Mouse (Mus musculus) spleen, postnatal 14 days (tissue): Measurements from ENCODE around the gene Kcnk10.

Experiments
- DNase-seq, 2 experiments: peaks; one replicate each; pipeline ENCODE4 v3.0.0; 2021 to 2022; ENCODE audit warnings: low spot score in 2 of 2

Gene Kcnk10

DNA sequence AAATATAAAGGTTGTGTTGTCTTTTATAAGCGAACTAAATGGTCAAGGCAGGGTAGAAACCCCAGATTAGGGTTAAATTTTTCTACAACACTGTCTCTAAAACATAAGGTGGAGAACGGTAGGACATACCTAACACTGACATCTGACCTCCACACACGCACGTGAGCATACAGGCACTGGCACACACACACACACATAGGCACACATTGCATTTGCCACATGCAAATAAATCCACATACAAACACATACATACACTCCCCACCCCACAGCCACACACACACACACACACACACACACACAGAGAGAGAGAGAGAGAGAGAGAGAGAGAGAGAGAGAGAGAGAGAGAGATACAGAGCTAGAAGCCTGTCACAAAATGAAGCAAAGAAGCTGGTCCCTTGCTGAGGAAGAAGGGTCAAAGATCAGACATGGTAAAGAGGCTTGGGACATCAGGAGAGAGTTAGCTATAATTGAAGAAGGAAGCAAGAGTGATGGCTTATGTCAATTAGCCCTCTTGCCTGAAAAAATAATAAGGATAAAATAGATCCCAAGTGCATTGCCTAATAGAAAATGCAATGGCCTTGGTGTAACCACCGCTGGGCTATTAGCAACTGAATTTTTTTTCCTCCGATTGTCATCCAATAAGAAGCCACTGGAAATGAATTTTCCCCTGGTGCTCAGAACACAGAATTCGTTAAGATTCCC is 58.1 kb downstream of the Kcnk10 start:
- DNase-seq, result no peak

DNA sequence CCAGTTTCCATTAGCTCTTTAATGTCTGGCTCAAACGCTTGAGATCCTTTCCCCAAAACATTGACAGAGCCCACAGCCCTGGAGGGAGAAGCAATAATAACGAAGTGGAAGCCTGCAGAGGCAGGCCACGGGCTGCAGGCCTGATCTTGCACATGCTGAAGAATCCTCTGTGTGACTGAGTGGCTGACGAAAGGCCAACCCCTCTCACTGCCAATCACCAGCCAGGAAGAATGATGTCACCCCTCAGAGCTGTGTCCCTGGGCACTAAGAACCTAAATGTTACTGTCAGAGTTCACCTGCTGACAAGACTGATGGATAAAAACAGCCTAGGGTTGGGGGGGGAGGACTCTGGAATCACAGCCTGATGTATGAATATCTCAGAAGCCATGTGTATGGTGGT is 72.5 kb downstream of the Kcnk10 start:
- no peak for DNase-seq

DNA sequence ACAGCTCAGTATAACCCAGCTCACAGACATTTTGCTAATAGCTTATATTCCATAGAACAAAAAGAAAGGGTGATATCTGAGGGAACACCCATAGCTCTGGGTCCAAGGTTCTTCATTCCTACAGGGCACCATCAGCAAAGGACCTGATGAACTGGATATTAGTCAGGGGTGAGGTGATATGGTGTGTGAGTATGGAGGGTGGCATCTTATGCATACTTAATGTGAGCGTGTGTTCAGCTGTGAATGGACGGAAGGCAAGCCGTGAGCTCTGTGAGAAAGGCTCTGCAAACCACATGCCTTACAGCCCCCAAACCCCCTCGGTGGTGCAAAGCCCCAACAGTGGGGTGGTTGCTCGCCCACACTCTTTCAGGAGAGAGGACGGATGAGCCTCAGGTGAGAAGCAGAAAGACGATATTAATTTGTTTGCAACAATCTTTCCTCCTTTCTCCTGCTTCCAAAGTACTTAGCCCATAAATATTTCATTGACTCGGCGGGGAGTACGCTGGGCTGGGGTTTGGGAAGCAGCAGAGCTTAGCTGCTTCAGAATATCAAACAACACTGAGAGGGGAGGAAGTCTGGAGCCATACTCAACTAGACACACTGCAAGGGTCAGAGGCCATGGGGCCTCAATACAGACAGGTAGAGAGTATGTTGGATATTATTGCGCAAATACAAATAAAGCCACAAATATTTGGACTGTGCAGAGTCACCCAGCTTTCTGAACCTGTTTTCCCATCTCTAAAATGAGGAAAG is 76.4 kb downstream of the Kcnk10 start:
- no peak for DNase-seq

DNA sequence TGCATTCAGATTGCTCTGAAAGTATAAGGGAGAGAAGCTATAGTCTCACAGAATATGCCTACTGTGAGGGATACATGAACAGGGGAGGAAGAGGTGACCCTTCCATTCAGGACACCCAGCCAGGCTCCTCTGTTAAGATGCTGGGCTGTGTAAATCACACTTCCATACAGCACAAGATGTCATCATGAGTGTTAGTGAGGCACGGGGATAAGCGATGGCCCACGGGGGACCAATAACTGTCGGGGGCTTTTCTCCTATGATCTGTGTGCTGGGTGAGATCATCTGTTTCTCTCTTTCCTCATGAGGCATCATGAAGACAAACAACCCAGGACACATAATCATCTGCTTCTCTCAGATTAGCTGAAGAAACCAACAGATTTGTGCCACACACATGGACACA is 77.1 kb downstream of the Kcnk10 start:
- no peak for DNase-seq

DNA sequence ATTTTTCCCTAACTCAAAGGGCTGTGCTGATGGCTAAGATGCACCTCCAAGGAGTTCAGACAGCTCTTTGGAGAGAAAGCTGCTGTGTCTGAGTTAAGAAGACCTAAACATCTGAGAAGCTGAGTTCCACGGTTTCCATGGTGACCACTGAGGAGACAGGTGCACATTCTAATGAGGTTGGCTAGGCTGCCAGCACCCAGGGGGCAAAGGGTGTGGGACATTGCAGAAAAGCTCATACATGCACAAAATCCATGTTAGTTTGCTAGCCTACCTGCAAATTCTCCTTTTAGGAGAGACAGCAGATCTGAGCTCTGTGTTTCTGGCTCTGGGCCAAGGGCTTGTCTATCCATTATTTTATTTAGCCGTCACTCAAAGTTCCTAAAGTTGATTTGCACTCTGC is 96.7 kb downstream of the Kcnk10 start:
- no peak for DNase-seq

DNA sequence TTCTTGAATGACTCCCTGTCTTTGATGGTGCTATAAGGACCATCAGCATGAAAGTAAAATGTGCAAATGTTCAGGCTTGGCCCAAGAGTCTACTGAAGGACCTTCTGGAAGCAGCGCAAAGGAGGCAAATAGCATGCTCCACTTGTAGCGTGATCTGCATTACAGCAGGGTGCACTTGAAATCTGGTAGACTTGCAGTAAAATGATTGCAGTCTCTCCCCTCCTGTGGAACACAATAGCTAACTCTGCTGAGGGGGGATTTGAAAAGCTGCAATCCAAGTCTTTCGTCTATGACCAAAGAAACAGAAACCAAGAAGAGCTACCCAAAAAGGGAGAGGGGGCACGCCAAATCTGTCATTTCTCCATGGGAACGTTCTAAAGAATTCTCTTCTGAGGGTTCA is 97.1 kb downstream of the Kcnk10 start:
- DNase-seq, result no peak

DNA sequence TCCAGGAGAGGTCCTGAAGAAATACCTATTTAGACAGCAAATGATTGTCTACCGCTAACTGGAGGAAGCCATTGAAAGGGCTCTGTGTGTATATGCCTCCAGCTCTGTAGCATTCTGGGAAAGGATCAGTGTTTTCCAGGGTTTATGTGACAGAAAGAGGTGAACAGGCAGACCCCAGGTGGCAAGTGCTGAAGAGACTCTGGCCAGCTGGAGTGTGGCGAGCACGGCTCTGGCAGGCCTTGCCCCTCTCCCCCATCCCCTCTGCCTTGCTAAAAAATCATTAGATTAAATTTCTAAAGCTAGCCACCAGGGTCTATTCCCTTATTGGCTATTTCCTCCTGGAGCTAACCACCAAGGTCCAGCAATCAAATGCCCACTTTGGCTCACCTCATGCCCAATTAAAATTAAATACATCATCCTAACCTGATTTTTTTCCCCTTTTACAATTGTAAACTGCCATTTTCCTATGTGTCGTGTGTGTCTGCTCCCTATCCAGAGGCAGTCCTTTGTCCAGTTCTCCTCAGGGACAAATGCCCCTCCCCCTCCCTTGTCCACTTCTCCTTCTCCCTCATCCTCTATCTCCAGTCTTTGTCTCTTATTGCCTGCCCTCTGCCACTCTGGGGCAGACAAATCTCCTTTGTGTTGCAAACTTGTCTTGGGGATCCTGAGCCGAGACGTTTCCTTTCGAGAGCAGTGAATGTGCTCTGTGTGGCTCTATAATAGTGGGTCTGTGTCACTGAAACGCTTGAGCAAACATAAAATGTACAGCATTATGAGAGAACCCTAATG is 100.2 kb downstream of the Kcnk10 start:
- no peak for DNase-seq

DNA sequence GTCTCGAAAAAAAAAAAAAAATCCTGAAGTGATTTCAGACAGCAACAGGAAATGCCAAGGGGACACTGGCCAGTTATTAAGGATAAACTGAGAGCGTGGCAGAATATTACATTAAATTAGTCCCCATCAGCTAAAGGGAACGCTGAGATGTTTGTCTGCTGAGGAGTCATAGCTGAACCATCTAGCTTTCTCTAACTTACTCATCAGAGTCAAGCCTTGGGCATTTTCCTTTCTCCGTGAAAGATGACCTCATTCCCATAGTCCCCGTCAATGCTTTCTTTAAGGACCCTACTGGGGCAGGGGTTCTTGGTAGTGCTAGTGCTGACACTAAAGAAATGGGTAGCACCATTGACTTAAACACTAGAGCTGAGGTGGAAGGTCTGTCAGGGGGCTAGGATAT is 106.9 kb downstream of the Kcnk10 start:
- no peak for DNase-seq

DNA sequence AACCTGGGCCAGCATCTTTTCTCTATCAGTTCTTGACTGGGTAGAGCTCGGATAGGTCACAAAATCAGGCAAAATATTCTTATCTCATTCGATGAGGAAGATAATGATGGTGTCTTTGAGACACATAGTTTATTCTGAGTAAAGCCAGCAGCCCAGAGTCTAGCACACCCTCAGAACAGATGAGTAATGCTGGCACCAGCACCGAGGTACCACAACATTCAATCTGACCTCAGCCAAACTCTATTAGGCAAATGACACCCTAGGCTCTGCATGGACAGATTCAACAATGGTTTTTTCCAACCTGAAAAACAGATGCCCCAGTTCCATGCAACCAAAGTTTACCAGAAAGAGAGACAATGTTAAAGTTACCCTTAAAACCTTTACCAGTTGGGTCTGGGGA is 108.0 kb downstream of the Kcnk10 start:
- no peak for DNase-seq

DNA sequence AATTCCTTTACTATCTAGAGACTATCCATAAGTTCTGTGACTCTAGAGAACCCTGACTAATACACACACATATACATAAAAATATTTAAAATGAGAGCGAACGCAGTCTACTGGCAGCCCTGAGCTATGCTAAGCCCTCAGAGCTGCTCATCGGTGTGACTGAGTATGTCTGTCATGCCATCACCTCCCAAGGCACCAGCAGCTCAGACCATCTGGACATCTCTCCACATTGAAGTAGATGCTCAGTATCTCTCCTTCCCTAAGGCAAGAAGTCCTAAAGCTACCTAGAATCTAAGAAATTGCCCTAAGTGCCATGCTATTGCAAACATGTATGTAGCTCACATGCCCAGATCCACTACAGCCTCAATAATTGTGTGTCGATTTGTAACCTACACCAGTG is 110.3 kb downstream of the Kcnk10 start:
- DNase-seq, result no peak

DNA sequence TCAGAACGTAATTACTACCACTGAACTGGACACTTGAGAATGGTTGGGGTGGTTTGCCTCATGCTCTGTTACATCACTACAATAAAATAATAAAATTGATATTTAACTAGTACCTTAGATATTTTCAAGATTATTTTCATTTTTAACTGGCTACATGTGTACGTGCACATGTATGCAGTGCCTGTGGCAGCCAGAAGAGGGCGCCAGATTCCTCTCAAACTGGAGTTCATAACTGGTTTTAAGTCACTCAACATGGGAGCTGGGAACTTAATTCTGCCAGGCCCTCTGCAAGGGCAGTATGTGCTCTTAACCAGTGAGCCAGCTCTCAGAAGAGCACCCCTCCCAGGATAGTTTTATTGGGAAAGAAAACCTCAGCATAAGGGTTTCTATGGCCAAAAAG is 118.2 kb downstream of the Kcnk10 start:
- DNase-seq, result peak in 1 of 2 experiments; percentile 28

DNA sequence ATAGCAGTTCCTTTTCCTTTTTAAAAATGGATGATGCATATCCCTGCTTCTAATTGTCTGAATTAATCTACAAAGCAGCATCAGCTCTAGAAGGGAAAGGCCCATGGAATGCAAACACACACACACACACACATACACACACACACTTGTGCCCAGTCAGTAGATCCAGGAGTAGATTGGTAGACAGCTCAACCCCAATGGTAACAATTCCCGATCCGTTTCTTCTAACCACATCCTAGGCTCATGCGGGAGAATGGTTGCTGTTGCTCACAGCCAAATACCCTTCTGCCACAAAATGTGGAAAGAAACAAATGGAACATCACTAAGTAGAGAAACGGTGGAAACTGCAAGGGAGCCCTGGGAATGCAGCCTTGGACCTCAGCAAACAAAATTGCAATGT is 119.2 kb downstream of the Kcnk10 start:
- no peak for DNase-seq

DNA sequence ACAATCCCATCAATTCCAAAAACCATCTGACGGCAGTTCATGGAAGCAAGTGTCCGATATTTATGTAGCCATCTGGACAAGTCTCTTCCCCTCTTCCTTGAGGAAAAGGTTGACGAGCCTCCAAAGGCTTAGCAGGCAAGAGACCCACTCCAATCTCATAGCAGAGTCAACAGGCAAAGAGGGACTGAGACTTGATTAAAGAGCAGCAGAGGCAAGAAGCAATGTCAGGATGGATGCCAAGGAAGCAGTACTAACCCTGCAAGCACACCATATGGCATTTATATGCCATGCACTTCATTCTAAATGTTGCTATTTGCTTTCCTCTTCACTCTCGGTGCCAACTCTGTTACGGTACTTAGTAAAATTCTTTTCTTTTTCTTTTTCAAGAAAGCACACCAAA is 119.6 kb downstream of the Kcnk10 start:
- no peak for DNase-seq

DNA sequence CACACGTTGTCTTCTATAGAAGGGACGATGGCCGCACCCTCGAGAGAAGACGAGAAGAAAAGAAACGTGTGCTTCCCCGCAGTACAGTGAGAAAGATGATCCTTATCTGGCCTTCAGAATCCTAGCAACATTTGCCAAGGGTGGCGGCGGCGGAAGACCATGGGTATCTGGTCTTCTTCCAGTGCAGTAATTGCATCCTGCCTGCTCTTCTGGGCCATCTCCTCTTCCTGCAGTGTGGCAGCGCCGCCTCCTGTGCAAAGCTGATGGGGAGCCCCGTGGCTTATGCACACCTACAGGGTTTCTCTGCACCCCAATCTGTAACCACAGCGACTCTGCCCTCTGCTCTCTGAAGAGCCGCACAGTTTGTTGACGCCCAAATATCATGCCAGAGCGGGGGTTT is 124.9 kb downstream of the Kcnk10 start:
- DNase-seq, result no peak

DNA sequence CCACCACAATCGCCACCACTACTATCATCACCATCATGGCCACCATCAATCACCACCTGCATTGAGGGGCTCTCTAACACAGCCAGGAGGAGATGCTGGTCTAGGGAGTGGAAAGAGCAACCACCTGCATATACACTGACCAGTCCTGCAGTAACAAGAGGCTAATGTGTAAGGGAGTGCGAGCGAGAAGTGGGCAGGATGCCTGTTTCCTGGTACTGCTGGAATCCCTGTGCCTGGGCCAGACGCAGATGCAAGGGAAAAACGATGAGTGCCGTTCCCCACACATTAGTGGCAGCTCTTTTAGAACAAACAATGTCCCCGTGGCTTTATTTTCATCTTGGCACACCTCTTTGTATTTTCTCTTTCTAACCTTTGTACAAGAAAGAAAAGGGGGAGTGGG is 125.5 kb downstream of the Kcnk10 start:
- DNase-seq, result no peak

DNA sequence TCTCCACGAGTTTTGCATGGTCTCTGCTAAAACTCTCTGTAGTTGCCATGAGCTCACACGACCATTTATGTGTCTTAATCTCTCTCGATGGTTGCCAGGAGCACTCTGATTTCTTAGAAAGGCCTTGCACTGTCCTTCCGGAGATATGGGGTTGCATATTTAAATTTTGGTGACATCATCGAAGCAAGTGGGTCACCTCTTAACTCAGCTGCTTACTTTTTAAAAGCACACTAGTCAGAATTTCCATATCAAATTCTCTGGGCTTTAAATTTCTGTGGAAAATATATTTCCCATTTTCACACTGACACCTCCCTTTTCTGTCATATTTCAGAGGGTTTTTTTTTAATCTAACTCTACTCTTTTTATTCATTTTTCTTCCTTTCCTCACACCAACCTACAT is 132.5 kb downstream of the Kcnk10 start:
- DNase-seq, result no peak

DNA sequence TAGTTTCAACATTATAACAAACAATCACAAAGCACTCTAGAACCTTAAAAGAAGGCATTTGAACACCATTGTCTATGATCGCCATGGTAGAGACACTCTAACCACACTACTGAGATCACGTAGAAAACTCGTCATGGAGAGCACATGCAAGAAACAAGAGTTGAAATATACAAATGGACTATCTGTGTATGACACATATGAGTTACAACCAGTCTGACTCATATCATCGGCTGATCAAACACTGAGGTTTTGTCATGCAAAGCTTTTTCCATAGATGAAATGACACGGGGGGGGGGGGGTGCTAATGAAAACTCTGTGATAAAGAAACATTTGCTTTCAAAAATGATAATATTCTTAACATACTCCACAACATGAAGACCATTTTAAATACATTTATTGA is 133.2 kb downstream of the Kcnk10 start:
- DNase-seq, result no peak

DNA sequence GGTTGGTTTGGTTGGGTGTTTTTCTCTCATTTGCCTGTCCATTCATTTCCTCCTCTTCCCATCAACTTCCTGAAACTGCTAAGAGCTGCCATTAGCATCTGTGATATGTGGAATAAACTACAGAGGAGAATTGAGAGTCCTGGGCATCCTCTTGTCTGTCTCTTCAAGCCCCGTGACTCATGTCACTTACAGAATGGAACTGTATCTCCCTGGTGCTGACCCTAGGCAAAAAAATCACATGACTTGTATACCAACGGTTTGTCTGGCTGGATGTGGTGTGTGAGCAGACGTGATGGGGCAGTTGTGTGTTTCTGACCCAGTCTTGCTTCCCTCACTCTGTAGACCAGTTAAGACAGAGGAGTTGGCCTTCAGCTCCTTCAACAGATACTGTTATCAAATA is 134.4 kb downstream of the Kcnk10 start:
- no peak for DNase-seq

DNA sequence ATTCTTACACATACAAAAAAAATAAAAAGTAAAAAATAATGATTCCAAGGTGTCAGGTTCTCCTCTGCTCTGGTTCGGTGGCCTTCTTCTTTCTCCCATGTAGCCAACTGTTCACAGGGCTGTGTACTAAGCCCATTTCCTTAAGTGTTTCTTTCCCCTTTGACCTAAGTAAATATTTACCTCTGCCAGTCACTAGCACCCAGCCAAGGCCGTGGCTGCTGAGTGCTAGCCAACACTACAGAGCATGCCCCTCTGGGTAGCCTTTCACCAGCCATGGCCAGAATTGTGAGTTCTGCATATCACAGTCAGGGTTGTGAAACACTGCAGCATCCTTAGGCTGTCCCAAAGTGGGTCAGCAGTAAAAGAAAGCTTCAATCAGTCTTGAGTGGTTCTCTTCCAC is 140.0 kb downstream of the Kcnk10 start:
- DNase-seq, result no peak

DNA sequence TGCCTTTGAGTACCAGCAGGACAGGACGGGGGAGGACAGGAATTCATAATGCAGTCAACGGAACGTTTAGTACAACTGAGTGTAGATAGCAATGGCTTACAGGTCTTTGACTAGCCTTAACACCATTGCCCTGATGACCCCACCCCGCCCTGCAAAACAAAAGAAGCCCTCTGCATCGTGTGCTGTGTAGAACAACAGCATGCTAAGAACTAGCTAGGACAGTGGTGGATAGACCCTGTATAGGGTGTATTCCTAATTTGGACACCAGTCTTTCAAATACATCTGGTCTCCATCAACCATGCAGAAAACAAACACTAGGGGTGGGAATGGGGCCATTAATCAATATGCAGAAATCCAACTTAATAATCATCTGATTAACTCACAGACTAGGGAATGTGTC is 147.4 kb downstream of the Kcnk10 start:
- no peak for DNase-seq

DNA sequence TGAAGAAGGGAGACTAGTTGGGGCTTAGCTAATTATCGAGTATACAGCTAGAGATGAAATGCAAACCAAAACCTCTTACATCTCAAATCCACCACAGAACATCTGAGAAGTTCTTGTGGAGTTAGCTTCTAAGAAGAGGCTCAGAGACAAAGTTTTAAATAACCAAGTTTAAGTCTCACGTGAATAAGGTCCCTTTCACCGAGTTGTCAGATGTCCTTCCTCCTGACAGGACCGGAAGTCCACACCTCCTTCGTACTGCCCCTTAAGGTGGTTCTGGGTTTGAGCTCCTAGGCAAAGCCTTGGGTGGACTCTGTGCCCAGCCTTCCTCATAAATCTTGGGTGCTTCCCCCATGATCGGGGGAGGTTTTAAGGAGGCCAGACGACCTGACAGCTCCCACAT is 156.8 kb downstream of the Kcnk10 start:
- no peak for DNase-seq

DNA sequence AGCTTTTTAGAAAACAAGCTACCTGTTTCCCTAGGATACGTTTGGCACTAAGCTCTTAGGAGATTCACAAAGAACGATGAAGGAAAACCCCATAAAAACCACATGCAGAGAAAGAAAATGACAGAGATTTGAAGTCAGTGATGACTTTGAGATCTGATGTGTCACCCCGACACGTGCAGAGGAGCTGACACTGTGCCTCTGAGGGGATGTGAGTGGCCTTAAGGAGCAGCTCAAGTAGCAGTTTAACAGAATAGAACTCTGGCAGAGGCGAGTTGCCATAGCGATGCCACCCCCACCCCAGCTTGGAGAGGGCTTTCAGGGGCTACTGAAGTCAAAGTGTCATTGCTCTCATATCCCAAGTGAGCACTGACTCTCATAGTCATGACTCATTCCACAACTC is 158.3 kb downstream of the Kcnk10 start:
- DNase-seq, result no peak

DNA sequence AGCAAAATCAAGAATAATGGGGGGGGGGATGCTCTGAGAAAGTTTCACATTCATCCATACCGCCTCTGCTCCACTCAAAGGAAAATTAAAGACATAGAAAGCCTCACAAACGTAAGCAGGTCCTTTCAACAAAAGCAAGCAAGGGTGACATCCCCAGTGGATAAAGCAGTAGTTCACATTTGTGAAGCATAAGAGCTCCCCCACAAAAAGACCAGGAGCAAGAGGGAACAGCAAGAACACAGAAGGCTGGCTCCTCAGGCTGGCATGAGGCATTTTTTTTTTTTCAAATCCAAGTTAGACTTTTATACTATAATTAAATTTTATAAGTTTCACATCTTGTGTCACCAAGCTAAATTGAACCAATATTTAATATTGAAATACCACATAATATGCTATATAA is 168.5 kb downstream of the Kcnk10 start:
- DNase-seq, result no peak
